In genomic region chr4:47598216-47598615, GRCm38 (mm10) we compare ENCODE assay signal across 9 mouse cellular contexts.
DNase-seq lines count a peak whose midpoint lies in the region; ATAC-seq and TF ChIP-seq lines count a peak whose summit lies in the region.
"Had no signal": no experiment of that assay in that cellular context is flagged by ENCODE, and none has a peak within 500 bp of the region (broad histone marks: within the 10 kb centered on the region; RNA-seq: fewer than 3 reads in every experiment).

No protein-coding gene starts in this region.

- H3K4me3 ChIP-seq in ES-E14 (ENCODE audit: insufficient read depth in 1 of 2, low read depth in 1 of 2, low read length in 2 of 2, poor library complexity in 1 of 2, severe bottlenecking in 1 of 2), result no peak overlapping the region
- H3K4me3 ChIP-seq: erythroblast, embryonic 14.5 days had no signal

- intact Hi-C loops in left cerebral cortex, postnatal 4 days (cut with DNase I), result no loop called here
- intact Hi-C loops in left cerebral cortex, postnatal 36 days (cut with DNase I), result no loop called here

- no peak for ATAC-seq in cerebellum, adult (ENCODE audit: insufficient number of reproducible peaks, low FRiP score, low TSS enrichment)

- H3K9me3 ChIP-seq in ES-E14 (ENCODE audit: control insufficient read depth, insufficient read depth, low read depth, low read length), result no peaks in the 10 kb centered on the region

- H3K36me3 ChIP-seq in ES-E14 (ENCODE audit: control insufficient read depth, insufficient read depth, low read length, poor library complexity, severe bottlenecking), result no peaks in the 10 kb centered on the region

- peak; percentile 56 to 62 for DNase-seq in cerebellum, adult 18-20 months
- peak; percentile 37 for DNase-seq in left cerebral cortex, postnatal 4 days
- DNase-seq in left cerebral cortex, postnatal 36 days (ENCODE audit: low spot score in 2 of 2), result no peak
- peak; percentile 26 for DNase-seq in ES-E14 (ENCODE audit: low read depth, low spot score)
- peak; percentile 32 for DNase-seq in embryo, embryonic 11 days
- DNase-seq in gastrocnemius, postnatal 4 days (ENCODE audit: low spot score in 2 of 2), result no peak
- DNase-seq in ovary, postnatal 36 days (ENCODE audit: low spot score), result no peak

- no peaks in the 10 kb centered on the region for H3K4me1 ChIP-seq in ES-E14 (ENCODE audit: control insufficient read depth in 2 of 2, insufficient read depth in 2 of 2, low read length in 2 of 2, poor library complexity in 1 of 2)

- no peak overlapping the region for H3K27ac ChIP-seq in ES-E14 (ENCODE audit: insufficient read depth, low read depth, low read length, poor library complexity, severe bottlenecking)

- H3K9ac ChIP-seq in ES-E14 (ENCODE audit: insufficient read depth, low read depth, low read length, poor library complexity, severe bottlenecking), result no peak overlapping the region

- in situ Hi-C loops in ES-E14 (cut with MboI; ENCODE audit: low sequenced_read_pairs in 2 of 2, unreplicated experiment in 2 of 2), result no loop called here

TF ChIP-seq in ES-E14, 5 proteins besides CTCF, POLR2A, EP300 and RAD21:
- TF ChIP-seq CHD2 (IDR thresholded peaks at IDR 0.05; ENCODE audit: low read depth, low read length), result no peak
- TF ChIP-seq MAFK (IDR thresholded peaks at IDR 0.05; ENCODE audit: insufficient read depth, low read depth, low read length), result no peak
- no peak for TF ChIP-seq ZNF384 (IDR thresholded peaks at IDR 0.05; ENCODE audit: low read depth, low read length)
- 0 out of 2 replicates have a peak, but pooled peaks have one; percentile 25 for TF ChIP-seq ZC3H11A (IDR thresholded peaks at IDR 0.05; ENCODE audit: borderline replicate concordance, low read depth, low read length)

Comparison
In these comparisons a context has a peak if more than half of its experiments do, and no peak if none do; other contexts are left out.
1. DNase-seq: peak in cerebellum, adult 18-20 months (2 of 2), left cerebral cortex, postnatal 4 days (single experiment), ES-E14 (single experiment) and embryo, embryonic 11 days (single experiment); none in left cerebral cortex, postnatal 36 days (0 of 2), gastrocnemius, postnatal 4 days (0 of 2) and ovary, postnatal 36 days (single experiment).